Mouse (Mus musculus) liver (tissue): ENCODE data around the gene Mep1a.
"Not testable (repeated sequence)": the region's sequence is repeated elsewhere in the genome, so short reads cannot be mapped to it uniquely, and the experiment has no call there.

Experiments
- DNase-seq: peaks from one replicate; pipeline ENCODE4 v3.0.0-alpha.2; 2020; ENCODE audit warnings: mixed read lengths

Mep1a gene

GRCm38 (mm10) chr17:43502592-43502991 is at the start of gene Mep1a:
Gene Mep1a, minus strand, starts transcription at chr17:43502812.
- no peak for DNase-seq

- no peak for DNase-seq
Observed at GRCm38 (mm10) chr17:43551122-43551630, 48.6 kb upstream of the Mep1a start.

- no peak for DNase-seq
Observed at GRCm38 (mm10) chr17:43544040-43544439, 41.4 kb upstream of the Mep1a start.

GRCm38 (mm10) chr17:43543539-43543938 is 40.9 kb upstream of the Mep1a start, which contains the start of gene Ankrd66:
Gene Ankrd66, minus strand, starts transcription at chr17:43543639.
- no peak for DNase-seq

GRCm38 (mm10) chr17:43538767-43539166 is 36.2 kb upstream of the Mep1a start:
- no peak for DNase-seq

GRCm38 (mm10) chr17:43536841-43537240 is 34.2 kb upstream of the Mep1a start:
- not testable (repeated sequence) for DNase-seq

- peak; percentile 57 for DNase-seq
Observed at GRCm38 (mm10) chr17:43534362-43535222, 32.0 kb upstream of the Mep1a start.

- DNase-seq = no peak
Observed at GRCm38 (mm10) chr17:43531192-43531591, 28.6 kb upstream of the Mep1a start.

- no peak for DNase-seq
Observed at GRCm38 (mm10) chr17:43530507-43530906, 27.9 kb upstream of the Mep1a start.

GRCm38 (mm10) chr17:43520166-43520565 is 17.6 kb upstream of the Mep1a start:
- no peak for DNase-seq

- DNase-seq = peak; percentile 59
Observed at GRCm38 (mm10) chr17:43518644-43519409, 16.2 kb upstream of the Mep1a start.

- no peak for DNase-seq
Observed at GRCm38 (mm10) chr17:43510782-43511181, 8.2 kb upstream of the Mep1a start.

- no peak for DNase-seq
Observed at GRCm38 (mm10) chr17:43504594-43504934, 2.0 kb upstream of the Mep1a start.

- DNase-seq = no peak
Observed at GRCm38 (mm10) chr17:43503861-43504593, 1.4 kb upstream of the Mep1a start.

GRCm38 (mm10) chr17:43501631-43502030 is 981 bp downstream of the Mep1a start:
- DNase-seq = no peak

GRCm38 (mm10) chr17:43501223-43501622 is 1.4 kb downstream of the Mep1a start:
- DNase-seq = no peak

- DNase-seq = no peak
Observed at GRCm38 (mm10) chr17:43500513-43500912, 2.1 kb downstream of the Mep1a start.

- DNase-seq = no peak
Observed at GRCm38 (mm10) chr17:43497521-43497920, 5.1 kb downstream of the Mep1a start.

GRCm38 (mm10) chr17:43495502-43495901 is 7.1 kb downstream of the Mep1a start:
- no peak for DNase-seq

GRCm38 (mm10) chr17:43490371-43490770 is 12.2 kb downstream of the Mep1a start:
- DNase-seq = not testable (repeated sequence)

GRCm38 (mm10) chr17:43488439-43489151 is 14.0 kb downstream of the Mep1a start:
- DNase-seq = no peak

GRCm38 (mm10) chr17:43485982-43486381 is 16.6 kb downstream of the Mep1a start:
- DNase-seq = no peak
